Mouse (Mus musculus) left cerebral cortex, adult 8-10 months (tissue): ENCODE measurements at regions not wholly inside any gene's neighbourhood (a gene's known extent, or its start where the extent isn't known, plus 50 kb on each side); places are given as distances from the start of the nearest gene placed in this dataset.

Experiments used
- DNase-seq, 2 experiments: peaks; one replicate each; pipeline ENCODE4 v3.0.0; 2022; ENCODE audit warnings: low spot score in 2 of 2

DNA sequence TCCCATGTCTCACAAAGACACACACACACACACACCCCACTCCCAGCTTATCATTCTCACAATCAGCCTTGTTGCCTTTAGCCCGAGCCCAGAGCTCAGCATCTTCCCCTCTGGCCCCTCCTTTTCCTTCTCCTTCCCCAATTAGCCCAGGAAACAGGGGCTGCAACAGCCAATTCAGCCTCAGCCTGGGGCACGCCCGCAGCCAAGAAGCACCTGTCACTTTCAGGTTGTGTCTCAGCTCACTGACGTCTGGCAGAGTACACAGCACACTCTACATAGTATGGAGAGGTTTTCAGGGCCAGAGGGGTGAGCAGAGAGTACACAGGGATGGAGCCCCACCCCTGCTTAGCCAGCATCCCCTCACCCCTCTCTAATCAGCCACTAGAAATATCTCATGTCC lies 106.4 kb downstream of the Plxna1 start:
- DNase-seq: no peak

DNA sequence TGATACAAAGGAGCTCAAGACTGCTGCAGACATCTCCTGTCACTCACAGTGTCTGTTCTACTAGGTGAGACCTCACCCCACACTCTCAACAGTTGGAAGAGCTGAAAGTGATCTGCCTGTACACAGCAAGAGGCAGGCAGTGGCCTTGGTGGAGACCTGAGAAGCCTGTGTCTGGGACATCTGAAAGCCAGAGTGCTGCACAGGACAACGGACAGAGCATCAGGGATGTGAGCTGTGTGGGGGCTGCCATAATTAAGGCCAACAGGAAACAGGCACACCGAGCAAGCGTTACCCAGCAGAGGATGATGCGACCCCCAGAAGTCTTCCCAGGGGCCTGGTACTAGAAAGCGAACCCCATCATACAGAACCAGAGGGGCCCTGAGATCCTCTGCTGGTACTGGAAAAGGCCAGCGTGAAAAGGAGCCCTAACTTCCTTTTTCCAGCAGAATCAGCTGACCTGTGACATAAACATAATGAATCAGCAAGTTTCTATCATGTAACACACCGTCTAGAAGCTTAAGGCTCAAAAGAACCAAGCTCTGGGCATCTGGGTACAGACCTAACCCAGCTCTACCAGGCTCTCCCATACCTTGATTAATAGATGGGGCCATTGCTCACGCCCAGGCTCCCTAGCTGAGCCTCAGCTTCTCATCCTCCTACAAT lies 105.7 kb downstream of the Plxna1 start:
- no peak for DNase-seq

- DNase-seq: no peak
Measured at GRCm38 (mm10) chr6:89257416-89257815, 105.0 kb downstream of the Plxna1 start.

DNA sequence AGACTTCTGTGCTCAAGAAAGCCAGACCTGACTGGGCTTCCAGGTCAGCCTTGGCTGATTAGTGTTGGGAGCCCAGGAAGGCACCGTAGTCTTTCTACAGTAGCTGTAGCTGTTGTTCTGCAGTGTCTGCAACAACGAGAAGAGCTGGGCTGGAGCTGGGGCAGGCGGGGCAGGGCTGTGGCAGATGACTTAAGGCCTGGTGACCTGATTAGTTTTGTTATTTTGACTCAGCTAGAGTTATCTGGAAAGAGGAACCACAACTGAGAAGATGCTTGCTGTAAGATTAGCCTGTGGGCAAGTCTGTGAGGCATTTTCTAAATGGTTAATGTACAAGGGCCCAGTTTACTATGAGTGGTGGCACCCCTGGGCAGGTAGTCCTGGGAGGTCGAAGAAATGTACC lies 104.3 kb downstream of the Plxna1 start:
- DNase-seq: no peak

DNA sequence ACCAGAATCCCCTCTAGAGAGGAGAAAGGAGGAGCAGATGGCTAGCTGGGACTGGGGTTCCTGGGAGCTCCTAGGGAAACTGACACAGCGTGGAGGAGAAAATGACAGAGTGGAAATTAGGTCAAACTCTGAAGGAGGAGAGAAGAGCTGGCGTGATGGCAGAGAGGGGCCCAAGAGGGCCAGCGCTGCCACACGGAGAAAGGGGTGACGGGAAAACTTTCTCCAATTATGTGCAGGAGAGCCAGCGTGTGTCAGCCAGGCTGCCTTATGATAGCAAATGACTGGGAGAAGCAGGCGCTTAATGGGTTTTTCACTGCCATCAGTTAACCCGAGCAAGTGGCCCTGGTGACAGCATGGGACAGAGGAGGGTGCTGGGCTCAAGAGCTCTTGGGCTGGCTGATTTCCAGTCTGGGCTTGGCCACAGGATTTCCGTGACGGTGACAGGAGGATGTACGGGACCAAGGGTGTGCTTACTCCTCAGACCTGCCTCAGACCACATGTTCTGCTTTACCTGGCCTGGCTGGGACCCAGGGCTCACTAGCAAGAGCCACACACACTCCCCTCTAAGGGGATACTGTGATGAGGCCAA lies 102.9 kb downstream of the Plxna1 start:
- DNase-seq: no peak

GRCm38 (mm10) chr6:89262958-89263357 lies 99.5 kb downstream of the Plxna1 start:
- DNase-seq: no peak

DNA sequence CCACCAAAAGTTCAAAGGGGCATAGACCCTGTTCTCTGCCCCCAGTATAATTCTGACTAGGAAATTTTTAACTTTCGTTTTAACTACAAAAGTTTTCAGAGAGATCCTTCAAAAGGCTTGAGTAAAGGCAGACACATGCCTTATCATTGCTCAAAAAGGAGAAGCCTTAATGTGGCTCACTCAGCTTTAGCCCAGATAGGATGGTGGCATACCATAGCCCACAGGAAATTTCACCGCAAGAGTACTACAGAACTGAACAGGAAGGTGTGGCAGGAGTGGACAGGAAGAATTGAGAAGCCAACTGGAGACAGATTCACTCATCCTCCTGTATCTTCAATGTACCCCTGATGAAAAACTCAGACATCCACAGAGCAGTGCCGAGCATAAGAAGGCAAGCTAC lies 97.1 kb downstream of the Plxna1 start:
- DNase-seq: no peak
